Mouse (Mus musculus) neural tube, embryonic 13.5 days (tissue): ENCODE measurements around the gene Slc12a5. TPM values are rescaled to one million over a fixed set of nuclear protein-coding genes. Genes with fewer than 3 reads are reported as not detected.

Experiments used
- ATAC-seq: fragments of 200-750 bp; cut with Nextera tagmentation; 2 replicates; pipeline ENCODE4 v1.8.0; 2017; ENCODE audit warnings: low read depth, mild to moderate bottlenecking, moderate TSS enrichment, moderate library complexity
- H3K27ac ChIP-seq: fragments of 300-500 bp; sonication (generic); replicated peaks from 2 replicates; pipeline ENCODE4 v1.5.1; 2015; ENCODE audit warnings: moderate library complexity, mild to moderate bottlenecking, inconsistent platforms
- H3K27me3 ChIP-seq: fragments of 300-500 bp; sonication (generic); 2 replicates; pipeline ENCODE4 v1.6.1; 2015; ENCODE audit warnings: mild to moderate bottlenecking, inconsistent platforms
- H3K36me3 ChIP-seq: fragments of 300-500 bp; sonication (generic); 2 replicates; pipeline ENCODE4 v1.6.1; 2015; ENCODE audit warnings: mild to moderate bottlenecking, inconsistent platforms
- H3K4me1 ChIP-seq: fragments of 300-500 bp; sonication (generic); replicated peaks from 2 replicates; pipeline ENCODE4 v1.6.1; 2015; ENCODE audit warnings: inconsistent platforms
- H3K4me2 ChIP-seq: fragments of 300-500 bp; sonication (generic); 2 replicates; pipeline ENCODE4 v1.6.1; 2015; ENCODE audit warnings: inconsistent platforms, mild to moderate bottlenecking, moderate library complexity
- H3K4me3 ChIP-seq: fragments of 300-500 bp; sonication (generic); 2 replicates; pipeline ENCODE4 v1.5.1; 2015; ENCODE audit warnings: mild to moderate bottlenecking, inconsistent platforms
- H3K9ac ChIP-seq: fragments of 300-500 bp; sonication (generic); 2 replicates; pipeline ENCODE4 v1.6.1; 2015; ENCODE audit warnings: moderate library complexity, mild to moderate bottlenecking, inconsistent platforms
- H3K9me3 ChIP-seq: fragments of 300-500 bp; sonication (generic); 2 replicates; pipeline ENCODE4 v1.6.1; 2016; ENCODE audit warnings: inconsistent platforms
- WGBS: fragments of 180-500 bp; shearing (Covaris S2); methylation state at CpG from one replicate; pipeline ENCODE4 v1.1.7; 2015; 5-methylcytosine and 5-hydroxymethylcytosine counted together
- polyA plus RNA-seq: library from polyadenylated mRNA; unstranded; fragments of >200 nt; fragmentation: Nextera tagmentation; extraction: Ambion mirVana; gene quantifications from 2 replicates; pipeline ENCODE4 v1.2.1, GENCODE M21; 2015

Slc12a5 gene
- polyA plus RNA-seq, 1 experiment from 2014 or later: 20.8 TPM

DNA sequence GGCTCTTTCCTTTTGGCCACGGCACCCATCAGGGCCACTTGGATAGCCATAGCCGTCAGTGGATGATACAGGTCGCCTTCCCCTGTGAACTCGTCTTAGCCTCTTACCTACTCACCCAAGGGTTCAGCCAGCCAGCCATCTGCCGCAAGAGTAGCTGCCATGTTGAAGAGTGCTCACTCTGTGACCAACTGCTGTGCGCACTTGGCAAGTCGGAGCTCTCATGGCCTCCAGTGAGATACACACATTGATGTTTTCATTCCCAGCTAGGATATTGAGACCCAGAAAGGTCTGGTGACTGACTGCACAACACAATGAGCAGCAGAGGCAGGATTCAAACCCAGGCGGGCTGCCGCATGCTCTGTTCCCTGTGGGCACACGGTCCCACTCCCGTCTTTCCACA lies 33.6 kb downstream of the Slc12a5 start:
- H3K9me3 ChIP-seq: no peaks in the 10 kb centered on the region
- H3K27ac ChIP-seq: no peak overlapping the region
- peaks cover 18% of the 10 kb centered on the region for H3K36me3 ChIP-seq
- peaks cover 35% of the 10 kb centered on the region for H3K27me3 ChIP-seq
- no peak overlapping the region for H3K4me2 ChIP-seq
- H3K4me1 ChIP-seq: peaks cover 29% of the 10 kb centered on the region
- WGBS: 91% methylated on average over 11 of the region's 11 CpGs
- H3K4me3 ChIP-seq: no peak overlapping the region
- H3K9ac ChIP-seq: no peak overlapping the region
- no peak for ATAC-seq

- Histone ChIP-seq H3K4me2 (no peak overlapping the region), H3K36me3 (peaks cover 25% of the 10 kb centered on the region), H3K27me3 (peaks cover 42% of the 10 kb centered on the region), H3K4me1 (peaks cover 29% of the 10 kb centered on the region), H3K27ac (no peak overlapping the region), H3K4me3 (no peak overlapping the region), H3K9ac (no peak overlapping the region), H3K9me3 (no peaks in the 10 kb centered on the region)
- ATAC-seq: no peak
- WGBS: 58% methylated on average over 21 of the region's 21 CpGs
Measured at GRCm38 (mm10) chr2:164994659-164995428, 34.2 kb downstream of the Slc12a5 start.

GRCm38 (mm10) chr2:164995976-164996375 lies 35.4 kb downstream of the Slc12a5 start:
- H3K4me1 ChIP-seq: peaks cover 29% of the 10 kb centered on the region
- no peak overlapping the region for H3K4me3 ChIP-seq
- WGBS: 74% methylated on average over 11 of the region's 11 CpGs
- H3K27ac ChIP-seq: no peak overlapping the region
- no peak for ATAC-seq
- H3K36me3 ChIP-seq: peaks cover 36% of the 10 kb centered on the region
- peaks cover 52% of the 10 kb centered on the region for H3K27me3 ChIP-seq
- no peak overlapping the region for H3K9ac ChIP-seq
- H3K4me2 ChIP-seq: no peak overlapping the region
- no peaks in the 10 kb centered on the region for H3K9me3 ChIP-seq

DNA sequence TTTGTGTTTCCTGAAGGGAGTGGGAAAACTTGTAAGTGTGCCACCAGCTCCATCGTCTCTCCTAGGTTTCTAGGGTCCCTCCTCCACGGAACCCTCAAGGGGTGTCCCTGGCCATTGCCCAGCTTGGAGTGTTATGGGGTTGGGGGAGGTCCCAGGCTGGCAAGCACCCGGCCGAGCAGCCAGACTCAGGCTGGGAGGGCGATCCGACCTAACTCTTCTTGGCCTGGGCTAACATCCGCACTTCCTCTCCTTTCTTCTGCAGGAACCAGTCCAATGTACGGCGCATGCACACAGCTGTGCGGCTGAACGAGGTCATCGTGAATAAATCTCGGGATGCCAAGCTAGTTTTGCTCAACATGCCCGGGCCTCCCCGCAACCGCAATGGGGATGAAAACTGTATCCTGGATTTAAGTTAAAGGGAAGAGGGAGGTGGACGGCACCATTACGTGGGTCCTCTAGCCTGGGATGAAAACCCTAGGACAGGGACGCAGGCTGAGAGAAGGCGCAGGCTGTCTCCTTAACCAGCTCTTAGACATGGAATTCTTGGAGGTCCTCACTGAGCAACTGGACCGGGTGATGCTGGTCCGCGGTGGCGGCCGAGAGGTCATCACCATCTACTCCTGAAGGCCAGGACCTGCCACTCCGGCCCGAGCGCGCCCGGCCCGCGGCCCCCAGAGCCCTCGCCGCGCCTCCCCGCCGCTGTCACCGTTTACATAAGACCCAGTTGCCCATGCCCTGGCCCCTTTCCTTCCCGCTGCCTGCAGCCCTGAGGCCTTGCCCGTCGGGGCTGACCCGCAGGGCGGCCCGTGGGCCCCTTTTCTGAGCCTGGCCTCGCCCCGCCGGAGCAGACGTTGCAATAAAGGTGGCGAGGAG lies 36.5 kb downstream of the Slc12a5 start:
- Histone ChIP-seq H3K4me2 (peak overlapping the region; percentile 54), H3K27ac (no peak overlapping the region), H3K9me3 (no peaks in the 10 kb centered on the region), H3K9ac (peak overlapping the region; percentile 61), H3K4me3 (peak overlapping the region; percentile 28), H3K36me3 (peaks cover 47% of the 10 kb centered on the region), H3K4me1 (peaks cover 29% of the 10 kb centered on the region), H3K27me3 (peaks cover 55% of the 10 kb centered on the region)
- no peak for ATAC-seq
- 9% methylated on average over 49 of the region's 49 CpGs for WGBS

GRCm38 (mm10) chr2:164997721-164998428 lies 37.3 kb downstream of the Slc12a5 start:
- WGBS: 1% methylated on average over 52 of the region's 52 CpGs
- peak overlapping the region; percentile 61 for H3K9ac ChIP-seq
- ATAC-seq: peak; percentile 16; the same call in 1 of the 2 replicates
- H3K36me3 ChIP-seq: peaks cover 55% of the 10 kb centered on the region
- peaks cover 55% of the 10 kb centered on the region for H3K27me3 ChIP-seq
- H3K4me3 ChIP-seq: peak overlapping the region; percentile 28
- H3K27ac ChIP-seq: no peak overlapping the region
- peaks cover 29% of the 10 kb centered on the region for H3K4me1 ChIP-seq
- peak overlapping the region; percentile 54 for H3K4me2 ChIP-seq
- no peaks in the 10 kb centered on the region for H3K9me3 ChIP-seq

DNA sequence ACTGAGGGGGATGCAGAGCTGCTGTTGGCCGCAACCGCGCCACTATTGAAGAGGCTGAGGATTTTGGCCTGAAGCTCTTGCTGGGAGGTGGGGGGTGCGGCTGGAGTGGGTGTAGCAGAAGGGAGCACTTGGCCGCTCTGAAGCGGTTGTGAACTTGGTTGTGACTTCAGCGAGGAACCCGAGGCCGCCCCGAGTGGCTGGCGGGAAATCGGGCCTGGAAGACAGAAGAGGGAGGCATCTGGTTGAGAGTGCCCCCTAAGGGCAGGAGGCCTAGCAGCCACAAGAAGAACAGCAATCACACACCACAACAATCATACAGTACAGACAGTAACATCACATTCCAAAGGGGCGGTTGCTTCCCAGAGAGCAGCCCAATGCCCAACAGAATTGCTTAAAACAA lies 41.4 kb downstream of the Slc12a5 start:
- Histone ChIP-seq H3K9ac (no peak overlapping the region), H3K27me3 (peaks cover 42% of the 10 kb centered on the region), H3K4me2 (no peak overlapping the region), H3K4me1 (peaks cover 20% of the 10 kb centered on the region), H3K36me3 (peaks cover 84% of the 10 kb centered on the region), H3K4me3 (no peak overlapping the region), H3K27ac (no peak overlapping the region), H3K9me3 (no peaks in the 10 kb centered on the region)
- no peak for ATAC-seq
- WGBS: 92% methylated on average over 13 of the region's 13 CpGs

GRCm38 (mm10) chr2:165003108-165003507 lies 42.5 kb downstream of the Slc12a5 start:
- Histone ChIP-seq H3K4me1 (peaks cover 8% of the 10 kb centered on the region), H3K4me3 (no peak overlapping the region), H3K9me3 (no peaks in the 10 kb centered on the region), H3K36me3 (peaks cover 96% of the 10 kb centered on the region), H3K27me3 (peaks cover 30% of the 10 kb centered on the region), H3K4me2 (no peak overlapping the region), H3K27ac (no peak overlapping the region), H3K9ac (no peak overlapping the region)
- WGBS: 79% methylated on average over 3 of the region's 3 CpGs
- ATAC-seq: no peak

DNA sequence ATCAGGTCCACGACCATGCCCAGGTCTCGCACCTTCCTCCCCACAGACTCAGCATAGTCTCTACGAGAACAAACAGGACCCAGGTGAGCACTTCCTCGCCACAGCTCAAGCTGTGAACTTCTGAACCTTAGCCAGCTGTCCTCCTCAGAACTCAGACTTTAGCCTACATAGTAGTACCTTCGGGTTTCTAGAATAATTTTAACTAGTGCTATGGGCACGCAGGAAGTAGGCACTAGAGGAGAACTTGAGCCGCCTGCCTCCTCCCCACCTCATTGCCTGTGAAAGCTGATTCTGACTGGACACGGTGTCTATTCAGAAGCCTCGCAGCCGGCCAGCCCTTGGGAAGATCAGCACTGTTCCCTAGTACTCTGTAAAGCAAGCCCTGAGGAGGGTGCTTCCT lies 43.6 kb downstream of the Slc12a5 start:
- Histone ChIP-seq H3K27ac (no peak overlapping the region), H3K4me3 (no peak overlapping the region), H3K36me3 (peaks cover 100% of the 10 kb centered on the region), H3K9me3 (no peaks in the 10 kb centered on the region), H3K4me1 (no peaks in the 10 kb centered on the region), H3K27me3 (peaks cover 19% of the 10 kb centered on the region), H3K4me2 (no peak overlapping the region), H3K9ac (no peak overlapping the region)
- WGBS: 91% methylated on average over 10 of the region's 10 CpGs
- ATAC-seq: no peak

DNA sequence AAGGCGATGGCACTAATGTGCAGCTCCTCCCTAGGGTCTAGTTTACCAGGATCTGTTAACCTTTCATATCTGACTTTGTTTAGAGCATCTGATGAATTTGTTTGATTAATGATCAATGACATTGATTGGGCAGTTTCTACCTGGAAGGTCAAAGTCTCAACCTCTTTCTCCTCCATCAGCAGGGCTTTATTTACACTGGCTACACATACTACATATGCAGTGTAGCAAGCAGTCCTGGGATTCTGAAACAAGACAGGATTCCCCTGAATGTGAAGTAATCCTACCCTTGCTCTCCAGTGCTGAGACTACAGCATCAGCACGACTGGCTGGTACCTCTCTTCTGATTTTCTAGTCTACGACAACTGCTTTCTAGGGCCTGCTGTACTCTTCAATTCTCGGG lies 46.2 kb downstream of the Slc12a5 start:
- Histone ChIP-seq H3K27ac (no peak overlapping the region), H3K4me3 (no peak overlapping the region), H3K4me1 (no peaks in the 10 kb centered on the region), H3K9ac (no peak overlapping the region), H3K36me3 (peaks cover 100% of the 10 kb centered on the region), H3K9me3 (no peaks in the 10 kb centered on the region), H3K4me2 (no peak overlapping the region), H3K27me3 (no peaks in the 10 kb centered on the region)
- WGBS: 93% methylated on average over 4 of the region's 4 CpGs
- no peak for ATAC-seq

- Histone ChIP-seq H3K27me3 (no peaks in the 10 kb centered on the region), H3K9me3 (no peaks in the 10 kb centered on the region), H3K4me3 (no peak overlapping the region), H3K9ac (no peak overlapping the region), H3K4me1 (no peaks in the 10 kb centered on the region), H3K4me2 (no peak overlapping the region), H3K36me3 (peaks cover 100% of the 10 kb centered on the region), H3K27ac (no peak overlapping the region)
- ATAC-seq: no peak
- 95% methylated on average over 1 of the region's 1 CpGs for WGBS
Measured at GRCm38 (mm10) chr2:165007986-165008385, 47.4 kb downstream of the Slc12a5 start.

DNA sequence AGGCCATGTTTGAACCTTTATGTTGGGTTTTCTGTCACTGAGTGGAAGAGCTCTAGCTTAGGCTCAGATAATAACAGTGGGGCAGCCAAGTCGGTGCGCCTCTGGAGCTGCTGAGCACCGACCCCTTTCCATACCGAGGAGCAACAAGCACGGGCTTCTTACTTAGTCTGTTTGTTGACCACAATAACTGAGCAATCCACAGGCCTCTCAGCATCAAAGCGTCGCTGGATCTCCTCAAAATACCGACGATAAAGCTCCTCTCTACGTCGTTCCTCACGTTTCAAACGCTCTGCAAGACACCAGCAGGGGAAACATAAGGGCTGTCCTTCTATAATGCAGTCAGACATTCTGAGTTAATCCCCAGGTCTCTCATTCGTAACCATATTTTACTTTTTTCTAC lies 48.6 kb downstream of the Slc12a5 start:
- Histone ChIP-seq H3K27ac (no peak overlapping the region), H3K4me1 (no peaks in the 10 kb centered on the region), H3K9me3 (no peaks in the 10 kb centered on the region), H3K27me3 (no peaks in the 10 kb centered on the region), H3K4me2 (no peak overlapping the region), H3K4me3 (no peak overlapping the region), H3K36me3 (peaks cover 89% of the 10 kb centered on the region), H3K9ac (no peak overlapping the region)
- ATAC-seq: no peak
- 96% methylated on average over 14 of the region's 14 CpGs for WGBS

DNA sequence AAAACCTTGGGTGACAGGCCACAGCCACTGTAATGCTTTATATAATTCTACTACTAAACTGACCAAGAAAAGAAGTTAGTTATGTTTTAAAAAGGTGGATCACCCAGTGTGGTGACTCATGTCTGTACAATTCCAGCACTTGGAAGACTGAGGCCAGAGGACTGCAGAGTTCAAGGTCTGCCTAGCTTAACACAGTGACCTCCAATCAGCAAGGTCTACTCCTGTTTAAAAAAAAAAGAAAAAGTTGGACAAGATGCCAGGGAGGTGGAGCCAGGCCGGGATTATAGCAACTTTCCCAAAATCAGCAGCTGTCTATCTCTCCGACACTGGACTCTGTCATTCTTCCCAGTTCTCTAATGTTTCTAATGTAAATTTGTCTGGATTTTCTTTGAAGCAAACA lies 49.0 kb downstream of the Slc12a5 start:
- Histone ChIP-seq H3K4me2 (no peak overlapping the region), H3K9ac (no peak overlapping the region), H3K27me3 (no peaks in the 10 kb centered on the region), H3K27ac (no peak overlapping the region), H3K36me3 (peaks cover 84% of the 10 kb centered on the region), H3K9me3 (no peaks in the 10 kb centered on the region), H3K4me1 (no peaks in the 10 kb centered on the region), H3K4me3 (no peak overlapping the region)
- no peak for ATAC-seq
- WGBS: 95% methylated on average over 2 of the region's 2 CpGs
